Mouse (Mus musculus) hindbrain, embryonic 12.5 days (tissue): Measurements from ENCODE around the gene Ubash3b. TPM values are rescaled to one million over a fixed set of nuclear protein-coding genes. Genes with fewer than 3 reads are reported as not detected.

Source experiments
- ATAC-seq: fragments of 200-750 bp; cut with Nextera tagmentation; 2 replicates; pipeline ENCODE4 v1.8.0; 2017; ENCODE audit warnings: moderate TSS enrichment; ENCODE audit not compliant: low FRiP score
- H3K27ac ChIP-seq: fragments of 300-500 bp; sonication (generic); 2 replicates; pipeline ENCODE4 v1.5.1; 2016; ENCODE audit warnings: mild to moderate bottlenecking
- H3K27me3 ChIP-seq: fragments of 300-500 bp; sonication (generic); 2 replicates; pipeline ENCODE4 v1.6.1; 2016; ENCODE audit warnings: mild to moderate bottlenecking
- H3K36me3 ChIP-seq: fragments of 300-500 bp; sonication (generic); 2 replicates; pipeline ENCODE4 v1.6.1; 2016; ENCODE audit warnings: mild to moderate bottlenecking
- H3K4me1 ChIP-seq: fragments of 300-500 bp; sonication (generic); 2 replicates; pipeline ENCODE4 v1.6.1; 2016
- H3K4me2 ChIP-seq: fragments of 300-500 bp; sonication (generic); replicated peaks from 2 replicates; pipeline ENCODE4 v1.6.1; 2016; ENCODE audit warnings: mild to moderate bottlenecking
- H3K4me3 ChIP-seq: fragments of 300-500 bp; sonication (generic); 2 replicates; pipeline ENCODE4 v1.5.1; 2016; ENCODE audit warnings: mild to moderate bottlenecking
- H3K9ac ChIP-seq: fragments of 300-500 bp; sonication (generic); 2 replicates; pipeline ENCODE4 v1.6.1; 2016; ENCODE audit warnings: mild to moderate bottlenecking, moderate library complexity
- H3K9me3 ChIP-seq: fragments of 300-500 bp; sonication (generic); replicated peaks from 2 replicates; pipeline ENCODE4 v1.6.1; 2016; ENCODE audit warnings: mild to moderate bottlenecking
- WGBS: fragments of 180-500 bp; shearing (Covaris S2); methylation state at CpG from one replicate; pipeline ENCODE4 v1.1.7; 2016; 5-methylcytosine and 5-hydroxymethylcytosine counted together
- polyA plus RNA-seq: library from polyadenylated mRNA; unstranded; fragments of >200 nt; fragmentation: Nextera tagmentation; extraction: Ambion mirVana; gene quantifications from 2 replicates; pipeline ENCODE4 v1.2.1, GENCODE M21; 2016

The Ubash3b gene
- polyA plus RNA-seq, result 14.6 and 17.2 TPM in 2 replicates

GRCm38 (mm10) chr9:41161413-41161812 lies at the start of gene Ubash3b:
Gene Ubash3b, minus strand, starts transcription at chr9:41161697.
- peaks cover 4% of the 10 kb centered on the region; the same call in 1 of the 2 replicates for H3K9me3 ChIP-seq
- H3K9ac ChIP-seq, result no peak within 1 kb of the TSS
- peaks cover 17% of the 10 kb centered on the region for H3K27me3 ChIP-seq
- no peak for ATAC-seq
- H3K4me1 ChIP-seq, result peaks cover 21% of the 10 kb centered on the region
- H3K4me2 ChIP-seq, result no peak within 1 kb of the TSS
- WGBS, result 80% methylated on average over 6 of the region's 6 CpGs
- peak within 1 kb of the TSS; percentile 13; the same call in 1 of the 2 replicates for H3K27ac ChIP-seq
- no peak within 1 kb of the TSS for H3K4me3 ChIP-seq
- no peaks in the 10 kb centered on the region for H3K36me3 ChIP-seq

- H3K27ac ChIP-seq, result peak overlapping the region; percentile 91
- peak overlapping the region; percentile 22; the same call in 1 of the 2 replicates for H3K4me3 ChIP-seq
- peaks cover 14% of the 10 kb centered on the region for H3K4me1 ChIP-seq
- no peaks in the 10 kb centered on the region for H3K36me3 ChIP-seq
- WGBS, result 8% methylated on average over 28 of the region's 28 CpGs
- peak overlapping the region; percentile 43; the same call in 1 of the 2 replicates for H3K9ac ChIP-seq
- H3K27me3 ChIP-seq, result no peaks in the 10 kb centered on the region
- H3K9me3 ChIP-seq, result no peaks in the 10 kb centered on the region
- H3K4me2 ChIP-seq, result peak overlapping the region; percentile 48
- peak; percentile 90 for ATAC-seq
Observed at GRCm38 (mm10) chr9:41207130-41208104, 45.9 kb upstream of the Ubash3b start.

- H3K4me3 ChIP-seq, result no peak overlapping the region
- no peak for ATAC-seq
- H3K27me3 ChIP-seq, result no peaks in the 10 kb centered on the region
- peaks cover 6% of the 10 kb centered on the region for H3K4me1 ChIP-seq
- 84% methylated on average over 12 of the region's 12 CpGs for WGBS
- H3K9ac ChIP-seq, result no peak overlapping the region
- no peak overlapping the region for H3K27ac ChIP-seq
- H3K4me2 ChIP-seq, result no peak overlapping the region
- no peaks in the 10 kb centered on the region for H3K9me3 ChIP-seq
- no peaks in the 10 kb centered on the region for H3K36me3 ChIP-seq
Observed at GRCm38 (mm10) chr9:41206717-41207116, 45.2 kb upstream of the Ubash3b start.

GRCm38 (mm10) chr9:41205267-41205666 lies 43.8 kb upstream of the Ubash3b start:
- Histone ChIP-seq H3K4me3 (no peak overlapping the region), H3K27me3 (no peaks in the 10 kb centered on the region), H3K4me2 (no peak overlapping the region), H3K4me1 (peaks cover 3% of the 10 kb centered on the region; the same call in 1 of the 2 replicates), H3K27ac (no peak overlapping the region), H3K36me3 (no peaks in the 10 kb centered on the region), H3K9me3 (no peaks in the 10 kb centered on the region), H3K9ac (no peak overlapping the region)
- 70% methylated on average over 3 of the region's 3 CpGs for WGBS
- no peak for ATAC-seq

- H3K9me3 ChIP-seq, result no peaks in the 10 kb centered on the region
- no peaks in the 10 kb centered on the region for H3K36me3 ChIP-seq
- no peak overlapping the region for H3K4me3 ChIP-seq
- no peaks in the 10 kb centered on the region for H3K27me3 ChIP-seq
- 82% methylated on average over 22 of the region's 22 CpGs for WGBS
- no peak overlapping the region for H3K4me2 ChIP-seq
- H3K4me1 ChIP-seq, result no peaks in the 10 kb centered on the region
- no peak overlapping the region for H3K9ac ChIP-seq
- ATAC-seq, result no peak
- no peak overlapping the region for H3K27ac ChIP-seq
Observed at GRCm38 (mm10) chr9:41199456-41200252, 38.2 kb upstream of the Ubash3b start.

- Histone ChIP-seq H3K9me3 (no peaks in the 10 kb centered on the region), H3K27me3 (no peaks in the 10 kb centered on the region)
- no peak for ATAC-seq
Observed at GRCm38 (mm10) chr9:41198501-41199265, 37.2 kb upstream of the Ubash3b start.

GRCm38 (mm10) chr9:41195742-41196311 lies 34.3 kb upstream of the Ubash3b start:
- WGBS, result 89% methylated on average over 10 of the region's 10 CpGs
- H3K27ac ChIP-seq, result no peak overlapping the region
- no peaks in the 10 kb centered on the region for H3K9me3 ChIP-seq
- no peaks in the 10 kb centered on the region for H3K27me3 ChIP-seq
- H3K9ac ChIP-seq, result no peak overlapping the region
- H3K4me1 ChIP-seq, result no peaks in the 10 kb centered on the region
- H3K4me2 ChIP-seq, result no peak overlapping the region
- no peak for ATAC-seq
- no peak overlapping the region for H3K4me3 ChIP-seq
- no peaks in the 10 kb centered on the region for H3K36me3 ChIP-seq

More at GRCm38 (mm10) chr9:41198501-41199265, 37.2 kb upstream of the Ubash3b start:
- WGBS, result 75% methylated on average over 12 of the region's 12 CpGs
- H3K4me2 ChIP-seq, result no peak overlapping the region
- no peak overlapping the region for H3K4me3 ChIP-seq
- no peaks in the 10 kb centered on the region for H3K4me1 ChIP-seq
- no peak overlapping the region for H3K27ac ChIP-seq
- no peaks in the 10 kb centered on the region for H3K36me3 ChIP-seq
- no peak overlapping the region for H3K9ac ChIP-seq

- ATAC-seq, result no peak
- Histone ChIP-seq H3K4me2 (no peak overlapping the region), H3K27ac (no peak overlapping the region), H3K9me3 (no peaks in the 10 kb centered on the region), H3K4me1 (0 out of 2 replicates have a peak, but pooled peaks cover 4% of the 10 kb centered on the region), H3K27me3 (no peaks in the 10 kb centered on the region), H3K36me3 (no peaks in the 10 kb centered on the region), H3K4me3 (no peak overlapping the region), H3K9ac (no peak overlapping the region)
- 69% methylated on average over 9 of the region's 9 CpGs for WGBS
Observed at GRCm38 (mm10) chr9:41191651-41192210, 30.2 kb upstream of the Ubash3b start.

GRCm38 (mm10) chr9:41190745-41191482 lies 29.4 kb upstream of the Ubash3b start:
- peak; percentile 75 for ATAC-seq

GRCm38 (mm10) chr9:41187939-41188338 lies 26.4 kb upstream of the Ubash3b start:
- H3K9me3 ChIP-seq, result no peaks in the 10 kb centered on the region
- 0 out of 2 replicates have a peak, but pooled peaks cover 4% of the 10 kb centered on the region for H3K4me1 ChIP-seq
- H3K4me3 ChIP-seq, result no peak overlapping the region
- H3K9ac ChIP-seq, result no peak overlapping the region
- WGBS, result 88% methylated on average over 4 of the region's 4 CpGs
- no peaks in the 10 kb centered on the region for H3K36me3 ChIP-seq
- no peak overlapping the region for H3K27ac ChIP-seq
- no peak overlapping the region for H3K4me2 ChIP-seq
- H3K27me3 ChIP-seq, result no peaks in the 10 kb centered on the region
- ATAC-seq, result no peak

More at GRCm38 (mm10) chr9:41190745-41191482, 29.4 kb upstream of the Ubash3b start:
- Histone ChIP-seq H3K27me3 (no peaks in the 10 kb centered on the region), H3K4me3 (no peak overlapping the region), H3K36me3 (no peaks in the 10 kb centered on the region), H3K4me1 (0 out of 2 replicates have a peak, but pooled peaks cover 4% of the 10 kb centered on the region), H3K27ac (no peak overlapping the region; the same call in 1 of the 2 replicates), H3K9me3 (no peaks in the 10 kb centered on the region), H3K9ac (no peak overlapping the region), H3K4me2 (no peak overlapping the region)
- 26% methylated on average over 9 of the region's 9 CpGs for WGBS
